Mouse (Mus musculus) MN1 (cell line): ENCODE measurements at regions not wholly inside any gene's neighbourhood (a gene's known extent, or its start where the extent isn't known, plus 50 kb on each side); places are given as distances from the start of the nearest gene placed in this dataset.

Experiments used
- DNase-seq: peaks from one replicate; pipeline ENCODE4 v3.0.0-alpha.2; 2016; ENCODE audit warnings: low spot score

GRCm38 (mm10) chr8:30797341-30797740, 2631.2 kb upstream of the 5930422O12Rik start:
- no peak for DNase-seq

DNA sequence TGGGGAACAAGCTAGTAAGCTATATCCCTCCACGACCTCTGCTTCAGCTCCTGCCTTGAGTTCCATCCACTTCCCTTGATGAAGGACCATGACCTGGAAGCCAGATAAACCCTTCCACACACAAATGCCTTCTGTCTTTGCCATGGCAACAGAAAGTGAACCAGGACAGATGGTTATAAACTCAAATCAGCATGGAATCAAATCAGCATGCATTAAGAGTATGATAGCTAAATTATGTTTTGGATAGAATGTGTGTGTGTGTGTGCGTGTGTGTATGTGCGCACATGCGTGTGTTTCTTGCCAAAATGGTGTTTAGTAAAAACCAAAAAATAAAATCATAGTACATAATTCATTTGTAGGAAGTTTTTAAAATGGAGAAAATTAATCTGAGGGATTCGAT, 2611.5 kb upstream of the 5930422O12Rik start:
- DNase-seq, result no peak

DNA sequence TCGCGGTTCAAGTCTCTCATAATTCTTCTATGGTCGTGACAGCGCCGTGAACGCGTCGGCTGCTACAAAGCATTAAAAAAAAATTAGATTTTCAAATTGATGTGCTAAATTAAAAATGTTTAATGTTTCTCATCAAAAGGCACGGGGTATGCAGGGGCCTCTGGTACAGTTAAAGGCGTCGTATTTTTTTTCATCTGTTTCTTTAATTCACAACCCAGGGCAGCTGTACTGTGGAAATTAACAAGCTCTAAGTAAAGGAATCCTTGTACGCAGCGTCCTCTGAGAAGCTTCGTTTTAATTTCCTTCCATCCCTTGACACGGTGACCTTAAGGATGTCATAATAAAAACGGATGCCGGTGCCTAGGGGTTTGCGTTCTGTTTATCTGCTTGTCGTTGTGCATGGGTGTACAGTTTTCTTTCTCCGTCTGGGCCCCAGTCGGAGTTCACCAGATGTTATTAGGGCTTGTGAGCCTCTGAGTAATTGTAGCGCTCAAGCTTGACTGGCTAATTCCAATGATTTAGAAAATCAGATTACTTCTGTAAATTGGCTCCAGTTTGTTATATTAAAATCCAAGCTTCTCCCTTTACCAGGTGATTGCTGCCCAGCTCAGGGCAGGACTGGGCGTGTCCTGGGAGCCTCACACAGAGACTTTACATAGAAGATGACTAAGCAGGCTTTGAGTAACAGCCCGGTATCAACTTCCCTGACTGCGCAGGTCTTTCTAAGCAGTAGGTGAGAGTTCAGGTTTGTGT, 2605.5 kb upstream of the 5930422O12Rik start:
- DNase-seq, result no peak

- DNase-seq, result no peak
Measured at GRCm38 (mm10) chr8:30823588-30823938, 2604.9 kb upstream of the 5930422O12Rik start.

GRCm38 (mm10) chr8:30826021-30826420, 2602.5 kb upstream of the 5930422O12Rik start:
- DNase-seq, result no peak

- DNase-seq, result no peak
Measured at GRCm38 (mm10) chr8:30838056-30838455, 2590.5 kb upstream of the 5930422O12Rik start.

DNA sequence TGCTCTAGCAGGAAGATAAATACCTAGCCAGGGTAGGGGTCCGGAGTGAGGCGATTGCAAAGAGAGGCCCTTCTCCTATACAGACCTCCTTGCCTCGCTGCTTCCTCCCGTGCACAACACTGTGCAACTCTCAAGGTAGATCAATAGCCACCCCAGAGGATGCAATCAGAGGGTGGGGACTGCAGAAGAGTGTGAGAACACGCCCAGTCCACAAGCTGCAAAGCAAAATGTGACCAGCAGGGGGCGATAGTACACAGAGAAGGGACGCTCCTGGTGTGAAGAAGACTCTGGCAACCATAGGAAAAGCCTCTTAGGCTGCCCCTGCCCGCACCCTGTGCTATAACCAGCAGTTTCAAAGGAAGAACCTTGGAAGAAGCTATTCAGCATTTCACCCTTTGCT, 2588.4 kb upstream of the 5930422O12Rik start:
- peak; percentile 11 for DNase-seq

- DNase-seq, result no peak
Measured at GRCm38 (mm10) chr8:30863017-30863416, 2565.5 kb upstream of the 5930422O12Rik start.

DNA sequence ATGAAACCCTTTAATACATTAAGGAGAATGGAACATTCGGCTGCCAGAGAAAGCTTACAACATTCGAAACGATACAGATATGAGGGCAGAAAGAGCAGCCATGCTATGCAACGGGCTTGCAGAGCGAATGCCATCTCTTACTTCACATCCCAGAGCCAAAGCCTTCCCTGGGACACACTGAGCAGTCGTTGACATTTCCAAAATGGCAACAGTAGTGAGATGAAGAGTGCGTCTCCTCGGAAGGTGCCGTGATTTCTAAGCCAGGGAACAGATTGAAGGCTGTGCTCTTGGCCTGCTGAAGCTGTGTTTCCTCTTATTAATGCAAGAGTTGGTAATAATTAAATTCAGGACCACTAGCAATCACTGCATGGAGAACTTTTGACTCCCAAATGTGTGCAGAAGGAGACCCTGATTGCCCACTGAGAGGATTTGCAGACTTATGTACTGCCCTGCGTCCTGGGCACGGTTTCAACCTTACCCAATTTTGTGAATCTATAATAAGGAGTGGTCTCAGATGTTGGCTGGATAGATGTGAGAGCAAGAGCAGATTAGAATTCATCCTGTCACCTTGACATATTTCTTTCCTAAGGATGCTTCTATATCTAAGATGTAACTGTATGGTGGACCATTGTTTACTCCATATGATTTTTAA, 2522.3 kb upstream of the 5930422O12Rik start:
- no peak for DNase-seq

DNA sequence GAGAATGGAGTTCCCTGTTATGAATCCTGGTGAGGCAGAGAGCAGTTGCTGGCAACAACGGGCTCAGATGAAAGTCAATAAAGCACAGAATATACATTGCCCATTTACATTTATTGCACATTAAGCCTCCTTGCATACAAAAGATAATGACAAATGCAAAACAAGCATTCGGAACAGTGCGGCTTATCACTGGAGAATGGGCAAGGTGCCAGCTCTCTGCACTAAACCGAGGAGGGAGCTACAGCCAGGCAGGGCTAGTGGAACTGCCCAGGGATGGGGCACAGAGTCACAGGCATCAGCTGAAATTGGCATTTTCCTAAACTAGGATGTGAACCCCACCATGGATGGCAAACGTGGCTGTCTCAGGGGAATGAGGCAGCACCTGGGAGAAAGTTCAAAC, 2514.8 kb upstream of the 5930422O12Rik start:
- no peak for DNase-seq

DNA sequence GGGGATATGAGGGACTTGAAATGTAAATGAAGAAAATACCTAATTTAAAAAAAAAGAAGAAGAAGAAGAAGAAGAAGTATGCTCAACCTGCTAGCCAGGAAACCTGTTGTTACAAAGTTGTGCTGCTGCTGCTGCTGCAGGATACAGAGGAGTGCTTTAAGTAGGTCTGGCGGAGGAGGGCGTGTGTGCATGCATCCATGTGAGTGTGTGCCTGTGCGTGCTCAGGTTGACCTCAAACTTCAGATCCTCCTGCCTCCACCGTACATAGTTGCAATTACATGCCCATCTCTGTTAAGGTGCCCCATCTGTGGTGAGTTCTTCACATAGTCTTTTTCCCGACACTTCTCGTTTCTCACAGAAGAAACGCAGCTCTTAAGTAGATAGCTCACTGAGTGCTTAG, 2513.4 kb upstream of the 5930422O12Rik start:
- no peak for DNase-seq

DNA sequence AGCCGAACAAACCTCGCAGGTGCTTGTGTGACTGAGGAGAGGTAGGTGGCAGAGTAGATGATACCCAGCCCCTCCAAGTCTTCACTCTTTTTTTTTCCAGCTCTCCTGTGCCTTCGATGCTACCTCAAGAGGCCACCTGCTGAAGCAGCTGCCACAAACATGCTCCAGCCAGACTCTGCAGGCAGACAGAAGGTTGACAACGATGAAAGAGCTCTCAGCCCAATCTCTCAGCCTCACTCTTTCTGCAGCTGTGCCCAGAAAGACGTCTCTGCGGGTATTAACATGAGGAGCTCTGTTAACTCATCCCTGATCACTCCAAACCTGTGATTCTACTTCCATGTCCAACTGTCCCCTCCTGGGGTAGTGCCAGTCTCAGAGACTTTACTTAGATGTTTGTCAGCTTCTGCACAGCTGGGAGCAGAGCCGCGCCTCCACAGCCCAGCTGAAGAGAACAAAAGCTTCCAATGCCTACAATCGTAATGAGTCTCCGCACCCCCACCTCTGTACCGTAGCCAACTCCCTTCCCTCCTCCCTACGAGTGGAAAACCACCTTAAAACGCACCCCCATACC, 2512.8 kb upstream of the 5930422O12Rik start:
- DNase-seq, result no peak

GRCm38 (mm10) chr8:30916184-30916751, 2512.2 kb upstream of the 5930422O12Rik start:
- no peak for DNase-seq

GRCm38 (mm10) chr8:30921451-30921850, 2507.1 kb upstream of the 5930422O12Rik start:
- DNase-seq, result no peak

DNA sequence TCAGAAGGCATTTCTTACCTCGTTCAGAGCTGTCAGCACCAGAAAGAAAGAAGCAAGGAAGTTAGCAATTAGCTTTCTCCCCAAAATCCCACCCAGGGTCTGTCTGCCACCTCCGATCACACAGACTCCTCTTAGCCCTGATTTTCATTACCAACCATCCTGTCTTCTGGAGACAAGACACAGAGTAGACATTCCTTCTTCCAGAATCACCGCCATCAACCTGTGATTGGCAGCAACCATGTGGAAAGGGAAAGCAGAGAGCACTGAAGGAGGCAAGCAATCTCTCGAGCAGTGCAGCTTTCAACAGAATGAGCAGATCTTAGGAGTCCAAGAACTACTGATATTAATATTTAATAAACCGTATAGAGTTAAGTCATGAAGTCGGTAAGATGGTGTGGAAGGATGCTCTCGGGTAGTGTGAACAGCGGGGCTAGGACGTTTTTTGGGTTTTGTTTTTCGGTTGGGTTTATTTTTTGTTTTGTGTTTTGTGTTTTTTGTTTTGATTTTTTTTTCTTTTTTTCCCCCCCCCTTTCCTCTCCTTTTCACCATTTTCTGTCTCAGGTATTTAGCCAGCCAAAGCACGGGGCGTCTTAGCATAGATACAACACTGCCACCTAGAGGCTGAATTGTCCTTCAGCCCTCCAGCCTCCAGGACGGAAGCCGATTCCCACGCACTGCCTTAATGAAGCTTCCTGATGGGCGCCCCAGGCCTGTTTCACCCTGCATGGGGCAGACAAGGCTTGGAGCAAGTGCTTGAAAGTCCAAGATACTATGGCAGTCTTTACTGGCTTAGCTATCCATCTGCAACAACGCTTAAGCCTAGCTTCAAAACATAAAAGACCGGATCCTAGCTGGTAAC, 2505.0 kb upstream of the 5930422O12Rik start:
- peak; percentile 30 for DNase-seq

- no peak for DNase-seq
Measured at GRCm38 (mm10) chr8:30924160-30924534, 2504.4 kb upstream of the 5930422O12Rik start.

GRCm38 (mm10) chr8:30924656-30925055, 2503.9 kb upstream of the 5930422O12Rik start:
- no peak for DNase-seq

DNA sequence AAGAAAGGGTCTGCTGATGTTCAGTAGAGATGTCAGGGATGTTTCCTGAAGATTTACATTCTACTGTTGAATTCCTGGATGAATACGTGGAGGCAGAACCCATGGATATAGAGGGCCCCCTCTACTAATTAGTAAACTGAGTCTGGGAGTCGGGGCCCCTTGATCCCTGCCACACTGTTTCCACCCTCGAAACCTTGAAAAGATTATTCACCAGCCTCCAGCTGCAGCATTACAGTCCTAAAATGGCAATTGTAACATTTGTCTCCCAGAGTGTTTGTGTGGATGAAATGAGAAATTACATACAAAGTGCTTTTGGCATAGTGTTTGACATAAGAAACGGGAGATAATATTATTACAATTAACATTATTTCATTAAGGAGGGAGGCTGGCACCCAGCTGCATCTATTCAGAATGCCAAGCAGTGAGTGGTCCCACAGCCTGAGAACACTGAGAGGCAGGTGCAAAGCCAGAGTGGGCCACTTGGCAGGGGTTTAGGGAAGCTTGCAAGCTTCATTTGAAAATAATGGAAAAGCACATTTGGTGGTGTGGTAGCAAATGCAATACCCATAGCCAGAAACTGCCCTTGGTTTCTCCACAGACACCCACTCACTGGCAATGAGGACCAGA, 2490.9 kb upstream of the 5930422O12Rik start:
- DNase-seq, result no peak

DNA sequence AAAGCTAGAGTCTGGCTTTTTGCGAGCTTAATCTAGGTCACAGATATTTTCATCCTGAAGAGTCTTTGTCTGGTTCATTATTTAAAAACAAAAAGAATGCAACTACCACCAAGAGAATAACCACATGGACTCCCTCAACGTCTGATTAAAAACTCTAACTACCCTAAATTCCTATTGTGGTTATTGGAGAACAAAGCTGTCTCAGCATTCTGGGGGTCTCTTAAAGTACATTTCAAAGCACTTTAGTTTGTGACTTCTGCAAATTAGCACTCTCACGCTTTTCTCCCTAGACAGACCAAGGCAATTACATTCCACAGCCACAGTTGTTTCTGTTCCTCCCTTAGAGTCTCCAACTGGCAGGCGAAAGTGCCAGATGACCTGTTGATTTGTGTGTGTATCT, 2487.6 kb upstream of the 5930422O12Rik start:
- no peak for DNase-seq

DNA sequence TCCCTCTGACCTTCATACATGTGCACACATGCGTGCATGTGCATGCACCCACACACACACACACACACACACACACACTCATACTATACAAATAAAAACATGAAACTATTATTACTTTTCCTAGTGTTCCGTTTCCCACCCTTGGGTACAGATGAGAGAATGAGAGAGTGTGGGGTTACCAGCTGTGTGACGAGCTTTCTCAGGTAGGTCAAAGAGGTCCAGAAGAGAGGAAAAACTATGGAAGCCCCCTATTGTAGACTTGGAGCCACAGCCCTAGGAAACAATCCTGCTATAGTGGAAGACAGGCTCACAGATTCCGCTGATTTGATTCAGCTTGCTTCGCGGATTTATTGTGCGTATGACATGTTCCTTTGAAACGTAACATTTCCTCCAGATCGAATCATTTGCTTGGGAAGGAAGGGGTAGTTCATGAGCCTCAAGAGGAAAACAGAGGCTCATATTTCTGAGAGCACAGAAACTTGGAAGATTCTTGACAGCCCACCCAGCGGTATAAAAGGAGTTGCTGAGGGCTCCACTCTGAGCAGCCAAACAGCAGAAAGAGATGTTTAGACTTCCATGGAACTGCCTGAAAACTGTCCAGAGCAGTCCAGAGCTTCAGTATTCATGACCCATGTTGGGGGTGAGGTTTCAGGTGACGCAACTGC, 2486.9 kb upstream of the 5930422O12Rik start:
- no peak for DNase-seq
